Mouse (Mus musculus) kidney, postnatal 14 days (tissue): ENCODE results near the gene 2610528J11Rik.

Experiments used
- DNase-seq: peaks from one replicate; pipeline ENCODE4 v3.0.0; 2022; ENCODE audit warnings: mixed read lengths

The 2610528J11Rik gene

DNA sequence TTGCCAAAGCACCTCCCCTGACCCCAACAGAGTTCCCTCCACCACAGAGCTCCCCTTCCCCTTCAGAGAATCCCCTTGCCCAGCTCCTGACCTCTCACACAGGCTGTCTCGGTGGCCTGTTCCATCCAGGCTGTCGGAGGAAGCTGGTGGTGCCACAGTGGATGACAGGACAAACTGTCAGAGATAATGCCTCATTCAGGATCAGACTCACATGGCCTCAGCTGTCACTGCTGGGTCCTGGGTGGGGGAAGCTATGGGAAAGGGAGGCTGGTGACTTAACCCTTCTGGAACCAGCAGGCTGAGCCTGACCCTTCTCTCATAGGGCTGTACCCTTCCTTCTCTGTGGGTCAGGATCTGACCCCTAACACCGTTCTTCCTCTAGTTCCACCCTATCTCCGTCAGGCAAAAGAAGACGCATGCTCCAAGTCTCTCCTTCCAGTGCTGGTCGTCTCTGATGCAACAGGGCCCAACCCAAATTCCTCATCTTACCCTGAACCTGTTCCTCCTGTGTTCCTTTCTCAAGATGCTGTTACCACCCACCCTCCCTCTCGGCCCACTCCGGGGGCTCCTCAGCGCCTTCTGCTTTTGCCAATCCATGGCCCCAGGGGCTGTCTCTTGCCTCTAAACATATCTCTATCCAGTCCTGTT lies 15.8 kb downstream of the 2610528J11Rik start:
- DNase-seq: no peak

DNA sequence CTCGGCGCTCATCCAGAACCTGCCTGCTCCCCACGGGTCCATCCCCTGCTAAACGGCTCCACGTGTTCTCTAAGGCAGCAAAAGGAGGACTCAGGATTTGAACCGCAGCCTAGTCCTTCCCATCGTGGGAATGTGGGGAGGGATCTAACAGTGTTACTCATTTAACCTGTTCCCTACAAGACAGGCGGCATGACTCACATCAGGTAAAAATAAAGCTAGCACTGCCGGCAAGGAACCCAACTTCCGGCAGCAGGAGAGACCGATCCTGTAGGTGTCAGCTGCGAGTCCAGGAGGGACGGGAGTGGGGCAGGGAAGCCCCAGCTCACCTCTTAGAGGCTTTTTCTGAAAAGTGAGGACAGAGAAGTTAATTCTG lies 16.3 kb downstream of the 2610528J11Rik start:
- peak; percentile 64 for DNase-seq

DNA sequence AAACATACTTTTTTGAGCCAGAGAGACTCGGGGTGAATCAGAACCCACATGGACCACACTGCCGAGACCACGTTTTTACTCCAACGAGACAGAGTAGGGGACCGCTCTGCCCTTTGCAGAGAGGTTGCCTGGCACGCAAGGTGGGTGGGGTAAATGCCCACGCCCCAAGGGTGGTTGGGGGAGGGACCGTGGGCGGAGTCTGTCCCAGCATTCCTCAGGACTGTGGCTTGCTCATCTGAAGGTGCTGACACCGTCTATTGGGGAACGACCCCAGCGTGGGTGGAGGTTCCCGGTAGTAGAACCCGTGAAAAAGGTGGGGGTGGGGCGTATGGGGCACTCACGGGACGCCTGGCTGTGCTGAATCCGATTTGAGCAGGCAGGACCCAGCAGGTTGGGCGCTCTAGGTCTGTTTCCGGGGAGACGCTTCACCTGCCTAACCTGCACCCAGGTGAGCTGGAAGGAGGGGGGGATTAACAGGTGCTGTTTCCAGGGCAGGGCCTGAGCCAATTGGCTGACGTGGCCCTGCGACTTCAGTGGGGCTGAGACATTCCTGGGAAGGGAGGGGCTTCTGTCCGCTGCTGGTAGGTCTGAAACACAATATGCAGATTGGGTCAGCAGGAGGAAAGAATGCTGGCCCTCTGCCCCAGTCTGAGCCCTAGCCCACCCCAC lies 16.9 kb downstream of the 2610528J11Rik start, which contains the start of gene Tmem125:
Gene Tmem125 (minus strand): TSS at position 453 of the 669 bp plus-strand sequence.
- peak; percentile 92 for DNase-seq

DNA sequence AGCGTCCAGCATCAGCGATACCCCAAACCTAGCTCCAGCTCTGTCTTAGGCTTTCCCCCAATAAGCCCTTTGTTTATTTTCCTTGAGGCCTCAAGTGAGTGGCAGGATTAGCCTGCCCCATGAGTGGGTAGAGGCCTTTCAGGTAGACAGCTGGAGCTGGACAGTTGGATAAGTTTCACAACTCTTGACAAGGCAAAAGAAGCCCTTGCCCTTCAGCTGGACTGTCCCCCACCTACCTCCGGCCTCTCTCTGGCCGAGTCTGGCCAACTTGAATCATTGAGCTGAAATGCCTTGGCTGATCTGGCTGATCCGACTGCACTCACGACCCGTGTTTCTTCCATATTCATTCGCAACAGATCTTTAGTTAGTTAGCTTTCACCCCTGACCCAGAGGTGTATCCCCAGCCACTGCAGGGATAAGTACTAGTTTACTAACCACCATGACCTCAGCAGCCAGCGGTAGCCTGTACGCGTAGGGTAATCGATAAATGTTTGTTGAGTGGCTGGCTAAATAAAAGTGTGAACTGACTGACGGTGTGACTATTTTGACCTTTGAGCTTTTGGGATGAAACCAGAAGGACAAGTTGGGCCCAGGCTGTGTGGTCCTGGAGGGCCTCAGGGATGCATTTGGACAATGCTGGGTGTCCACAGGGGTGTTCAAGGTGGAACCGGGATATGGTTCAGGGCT lies 17.8 kb downstream of the 2610528J11Rik start:
- no peak for DNase-seq

DNA sequence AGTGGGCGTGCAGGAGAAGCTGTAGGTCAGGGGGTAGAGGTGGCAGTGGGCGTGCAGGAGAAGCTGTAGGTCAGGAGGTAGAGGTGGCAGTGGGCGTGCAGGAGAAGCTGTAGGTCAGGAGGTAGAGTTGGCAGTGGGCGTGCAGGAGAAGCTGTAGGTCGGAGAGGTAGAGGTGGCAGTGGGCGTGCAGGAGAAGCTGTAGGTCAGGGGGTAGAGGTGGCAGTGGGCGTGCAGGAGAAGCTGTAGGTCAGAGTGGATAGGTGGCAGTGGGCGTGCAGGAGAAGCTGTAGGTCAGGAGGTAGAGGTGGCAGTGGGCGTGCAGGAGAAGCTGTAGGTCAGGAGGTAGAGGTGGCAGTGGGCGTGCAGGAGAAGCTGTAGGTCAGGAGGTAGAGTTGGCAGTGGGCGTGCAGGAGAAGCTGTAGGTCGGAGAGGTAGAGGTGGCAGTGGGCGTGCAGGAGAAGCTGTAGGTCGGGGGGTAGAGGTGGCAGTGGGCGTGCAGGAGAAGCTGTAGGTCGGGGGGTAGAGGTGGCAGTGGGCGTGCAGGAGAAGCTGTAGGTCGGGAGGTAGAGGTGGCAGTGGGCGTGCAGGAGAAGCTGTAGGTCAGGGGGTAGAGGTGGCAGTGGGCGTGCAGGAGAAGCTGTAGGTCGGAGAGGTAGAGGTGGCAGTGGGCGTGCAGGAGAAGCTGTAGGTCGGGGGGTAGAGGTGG lies 20.8 kb downstream of the 2610528J11Rik start:
- peak; percentile 58 for DNase-seq

DNA sequence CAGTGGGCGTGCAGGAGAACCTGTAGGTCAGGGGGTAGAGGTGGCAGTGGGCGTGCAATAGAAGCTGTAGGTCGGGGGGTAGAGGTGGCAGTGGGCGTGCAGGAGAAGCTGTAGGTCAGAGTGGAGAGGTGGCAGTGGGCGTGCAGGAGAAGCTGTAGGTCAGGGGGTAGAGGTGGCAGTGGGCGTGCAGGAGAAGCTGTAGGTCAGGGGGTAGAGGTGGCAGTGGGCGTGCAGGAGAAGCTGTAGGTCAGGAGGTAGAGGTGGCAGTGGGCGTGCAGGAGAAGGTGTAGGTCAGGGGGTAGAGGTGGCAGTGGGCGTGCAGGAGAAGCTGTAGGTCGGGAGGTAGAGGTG lies 21.3 kb downstream of the 2610528J11Rik start:
- peak; percentile 55 for DNase-seq

DNA sequence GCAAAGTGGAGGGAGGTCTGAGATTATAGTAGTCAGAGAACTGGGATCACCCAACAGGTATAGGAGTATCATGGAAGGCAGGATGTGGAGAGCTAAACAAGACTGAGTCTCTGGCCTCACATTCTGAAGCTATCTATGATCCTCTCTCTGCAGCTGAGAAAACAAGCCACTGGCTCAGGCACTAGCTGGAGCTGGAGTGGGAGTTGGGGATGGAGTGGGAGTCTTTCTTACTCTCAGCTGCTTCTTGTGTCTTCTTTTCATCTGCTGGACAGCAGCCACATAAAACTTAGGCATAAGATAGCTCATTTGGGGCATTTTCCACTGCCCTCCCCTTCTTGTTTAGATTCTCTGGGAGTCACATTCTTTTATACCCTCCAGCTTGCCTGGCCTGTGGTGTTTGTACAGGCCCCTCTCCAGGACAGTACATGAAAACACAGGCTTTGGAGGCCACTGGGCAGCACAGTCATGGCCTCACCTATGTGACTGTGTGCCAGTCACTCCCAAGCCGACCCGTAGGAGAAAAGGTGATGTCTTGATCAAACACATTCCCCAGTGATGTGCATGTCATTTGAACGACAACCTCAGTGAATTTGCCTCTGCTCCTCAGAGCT lies 26.3 kb downstream of the 2610528J11Rik start:
- no peak for DNase-seq

DNA sequence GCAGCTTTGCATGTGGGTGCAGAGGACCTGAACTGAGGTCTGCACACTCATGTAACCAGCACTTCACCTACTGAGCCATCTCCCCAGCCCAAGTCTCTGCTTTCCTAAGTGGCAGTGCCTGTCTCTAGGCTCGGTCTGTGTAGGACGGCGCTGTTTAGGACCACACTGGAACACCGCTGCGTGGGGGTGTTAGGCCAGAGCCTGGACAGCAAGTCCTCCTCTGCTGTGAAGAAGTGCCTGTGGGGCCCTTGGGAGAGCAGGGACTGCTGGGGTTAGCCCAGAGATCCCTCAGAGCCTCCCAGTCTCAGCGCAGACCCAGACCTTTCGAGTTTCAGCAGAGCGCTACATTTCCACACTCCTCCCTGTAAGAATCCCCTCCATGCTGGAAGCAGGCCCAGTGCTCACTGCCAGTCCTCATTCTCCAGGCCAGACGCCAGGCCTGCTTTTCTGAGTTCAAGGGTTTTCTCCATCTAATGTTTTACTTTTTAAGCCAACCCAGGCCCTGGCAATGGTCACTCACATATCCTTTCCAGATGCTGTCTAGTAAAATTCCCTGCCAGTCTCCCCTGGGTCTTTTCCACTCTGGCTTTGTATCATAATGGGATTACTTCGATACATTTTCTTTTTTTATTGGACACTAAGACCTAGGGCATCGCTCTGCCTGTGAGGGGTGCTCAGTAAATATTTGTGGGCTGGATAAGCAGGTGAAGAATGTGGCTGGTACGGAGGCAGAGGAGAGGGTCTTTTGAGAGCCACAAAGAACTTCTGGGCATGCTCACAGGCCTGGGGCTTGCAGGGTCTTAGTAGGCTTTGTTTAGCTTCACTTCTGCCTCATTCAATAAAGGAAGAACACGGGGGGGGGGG lies 37.5 kb downstream of the 2610528J11Rik start:
- no peak for DNase-seq

DNA sequence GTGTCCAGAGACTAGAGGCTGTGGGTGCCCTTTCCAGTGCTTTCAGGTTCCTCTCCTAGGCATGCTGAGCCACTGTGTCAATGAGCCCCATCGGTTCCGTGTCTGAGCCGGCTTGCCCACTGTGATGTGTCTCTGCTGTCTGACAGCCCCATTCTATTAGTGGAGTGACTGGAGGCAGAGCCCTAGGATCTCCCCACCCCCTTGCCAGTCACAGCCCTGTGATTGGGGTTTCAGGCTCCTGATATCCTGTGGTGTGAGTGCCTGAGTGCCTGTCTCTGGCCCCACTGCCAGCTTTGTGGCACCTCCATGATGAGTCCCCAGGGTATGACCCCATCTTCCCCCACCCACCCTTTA lies 38.1 kb downstream of the 2610528J11Rik start:
- DNase-seq: no peak

DNA sequence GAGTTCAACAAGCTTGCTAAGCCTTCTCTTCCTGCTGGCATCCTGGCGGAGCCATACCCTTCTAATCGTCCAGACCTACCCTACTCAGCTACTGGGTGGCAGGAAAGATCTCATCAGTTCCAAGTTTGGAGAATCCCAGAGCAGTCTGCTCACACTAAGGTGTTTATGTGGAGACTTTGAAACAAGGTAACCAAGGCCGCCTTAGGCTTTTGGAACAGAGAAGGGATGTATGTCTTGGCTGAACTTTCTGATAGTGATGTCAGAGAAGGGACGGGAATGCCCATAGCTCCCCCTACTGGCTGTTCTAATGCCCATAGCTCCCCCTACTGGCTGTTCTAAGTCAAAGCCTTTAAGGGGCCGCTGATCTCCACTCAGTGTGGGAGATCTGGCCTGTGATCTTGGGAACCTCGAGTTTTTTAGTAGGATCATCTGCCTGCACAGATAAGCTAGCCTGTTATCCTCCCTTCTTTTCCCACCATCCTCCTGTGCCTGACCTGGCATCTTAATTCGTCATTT lies 39.4 kb downstream of the 2610528J11Rik start:
- peak; percentile 67 for DNase-seq

DNA sequence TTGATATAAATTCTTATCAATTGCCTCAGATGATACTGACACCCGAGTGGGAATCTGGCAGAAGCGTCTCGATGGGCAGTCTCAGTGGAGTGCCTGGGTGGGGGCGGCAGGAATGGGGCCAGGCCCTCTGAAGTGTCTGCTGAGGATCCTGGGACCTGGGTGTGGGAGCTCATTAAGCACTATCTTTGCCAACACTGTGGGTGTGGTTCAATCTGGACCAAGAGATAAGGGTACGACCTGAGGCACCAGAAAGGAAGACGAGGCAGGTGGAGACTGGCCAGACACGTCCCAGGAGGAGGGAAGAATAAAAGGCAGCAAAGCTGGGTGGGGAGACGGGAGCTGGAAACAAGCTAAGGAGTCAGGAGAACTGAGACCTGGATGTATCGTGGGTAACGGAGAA lies 41.9 kb downstream of the 2610528J11Rik start:
- no peak for DNase-seq

DNA sequence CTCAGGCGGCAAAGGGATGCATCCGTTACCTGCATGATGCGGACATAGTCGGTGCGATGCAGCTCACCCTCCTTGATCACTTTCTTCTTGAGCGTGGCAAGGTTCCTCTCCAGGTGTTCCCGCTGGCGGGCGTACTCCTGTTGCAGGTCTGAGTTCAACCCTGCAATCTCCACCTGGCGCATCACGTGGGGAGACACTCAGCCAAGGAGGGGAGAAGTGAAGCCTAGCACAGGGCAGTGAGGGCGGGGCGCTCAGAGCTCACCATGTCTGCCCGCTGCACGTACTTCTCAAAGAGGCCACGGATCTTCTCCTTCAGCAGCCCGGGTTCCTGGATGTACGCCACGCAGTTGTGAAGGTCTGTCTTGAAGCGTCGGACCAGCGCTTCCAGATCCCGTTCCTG lies 42.5 kb downstream of the 2610528J11Rik start:
- DNase-seq: no peak

DNA sequence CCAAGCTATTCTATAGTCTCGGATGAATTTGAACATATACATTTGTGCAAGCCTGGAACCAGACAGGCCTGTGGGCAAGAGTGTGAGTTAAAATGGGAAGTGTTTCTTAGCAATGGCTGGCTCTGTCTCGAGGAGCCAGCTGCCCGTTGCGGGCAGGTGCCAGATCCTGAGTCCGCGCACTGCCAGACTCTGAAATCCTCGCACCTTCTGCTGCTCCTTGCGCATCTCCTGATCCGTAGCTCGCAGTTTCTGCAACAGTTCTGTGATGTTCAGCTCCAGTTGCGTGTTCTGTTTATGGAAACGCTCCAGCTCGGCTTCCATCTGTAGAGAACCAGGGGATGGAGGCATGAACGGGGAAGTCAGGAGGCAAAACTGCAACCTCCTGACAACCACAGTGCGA lies 44.6 kb downstream of the 2610528J11Rik start:
- DNase-seq: no peak

DNA sequence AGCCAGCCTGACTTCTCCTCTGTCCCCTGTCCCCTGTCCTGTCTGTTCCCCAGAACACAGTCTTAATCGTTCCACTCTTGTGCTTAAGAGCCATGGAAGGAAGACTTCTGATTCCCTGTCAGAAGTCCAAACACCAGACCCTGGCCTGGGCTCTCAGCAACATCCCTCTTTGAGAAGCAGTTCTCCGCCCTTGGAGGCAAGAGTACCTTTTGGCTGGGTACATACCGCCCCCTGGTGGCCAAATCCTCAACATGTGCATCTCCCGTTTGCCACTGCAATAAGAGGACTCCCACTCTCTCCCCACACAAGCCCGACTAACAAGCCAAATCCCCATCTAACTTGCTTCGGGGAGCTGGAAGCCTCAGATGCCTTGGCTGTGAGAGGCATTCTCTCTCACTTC lies 49.3 kb downstream of the 2610528J11Rik start:
- peak; percentile 83 for DNase-seq

DNA sequence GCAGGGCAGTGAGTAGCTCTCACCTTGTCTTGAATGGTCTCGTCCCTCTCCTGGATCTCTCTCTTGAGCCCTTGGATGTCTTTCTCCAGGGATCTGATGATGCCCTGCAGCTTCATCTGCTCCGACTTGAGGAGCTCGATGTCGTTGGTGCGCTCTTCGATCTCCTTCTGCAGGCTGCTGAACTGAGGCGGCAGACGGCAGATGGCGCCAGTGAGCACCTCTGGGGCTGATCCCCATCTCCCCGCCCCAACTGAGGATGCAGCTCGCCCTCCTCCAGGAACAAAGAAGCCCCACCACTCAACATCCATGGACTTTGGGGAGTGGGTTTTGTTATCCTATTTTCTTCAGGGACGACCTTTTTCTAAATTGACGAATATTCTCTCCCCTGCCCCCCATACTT lies 52.5 kb downstream of the 2610528J11Rik start:
- peak; percentile 14 for DNase-seq
